Mouse (Mus musculus) adipocyte (in vitro differentiated cells): ENCODE results near the gene Tcp11l2.
A peak's percentile ranks its signal among the peaks of the same experiment; 100 is the strongest.

ENCODE experiments used
- DNase-seq: peaks from one replicate; pipeline ENCODE4 v3.0.0-alpha.2; 2016; ENCODE audit warnings: low spot score

The Tcp11l2 gene

GRCm38 (mm10) chr10:84604335-84604734, 27.9 kb downstream of the Tcp11l2 start:
- no peak for DNase-seq

- DNase-seq: no peak
Observed at GRCm38 (mm10) chr10:84608361-84608760, 31.9 kb downstream of the Tcp11l2 start.

GRCm38 (mm10) chr10:84610324-84610723, 33.9 kb downstream of the Tcp11l2 start:
- no peak for DNase-seq

GRCm38 (mm10) chr10:84610783-84611182, 34.4 kb downstream of the Tcp11l2 start:
- peak; percentile 19 for DNase-seq

- no peak for DNase-seq
Observed at GRCm38 (mm10) chr10:84611664-84612063, 35.2 kb downstream of the Tcp11l2 start.

GRCm38 (mm10) chr10:84612281-84612680, 35.9 kb downstream of the Tcp11l2 start:
- DNase-seq: no peak

- no peak for DNase-seq
Observed at GRCm38 (mm10) chr10:84613366-84613765, 36.9 kb downstream of the Tcp11l2 start.

GRCm38 (mm10) chr10:84615076-84615475, 38.6 kb downstream of the Tcp11l2 start:
- no peak for DNase-seq

- peak; percentile 97 for DNase-seq
Observed at GRCm38 (mm10) chr10:84621826-84622790, 45.7 kb downstream of the Tcp11l2 start, which contains the start of gene Polr3b. Polr3b (plus strand) TSS chr10:84622292.

GRCm38 (mm10) chr10:84631182-84631581, 54.8 kb downstream of the Tcp11l2 start:
- DNase-seq: no peak

- DNase-seq: no peak
Observed at GRCm38 (mm10) chr10:84632005-84632404, 55.6 kb downstream of the Tcp11l2 start.

GRCm38 (mm10) chr10:84636656-84637055, 60.2 kb downstream of the Tcp11l2 start:
- DNase-seq: no peak

- no peak for DNase-seq
Observed at GRCm38 (mm10) chr10:84638382-84638781, 62.0 kb downstream of the Tcp11l2 start.

GRCm38 (mm10) chr10:84639525-84640287, 63.3 kb downstream of the Tcp11l2 start:
- DNase-seq: no peak

- no peak for DNase-seq
Observed at GRCm38 (mm10) chr10:84640861-84641260, 64.4 kb downstream of the Tcp11l2 start.

- DNase-seq: peak; percentile 11
Observed at GRCm38 (mm10) chr10:84641576-84641975, 65.2 kb downstream of the Tcp11l2 start.

- no peak for DNase-seq
Observed at GRCm38 (mm10) chr10:84645940-84646339, 69.5 kb downstream of the Tcp11l2 start.

GRCm38 (mm10) chr10:84646506-84647102, 70.2 kb downstream of the Tcp11l2 start:
- DNase-seq: no peak

GRCm38 (mm10) chr10:84647264-84647663, 70.8 kb downstream of the Tcp11l2 start:
- DNase-seq: no peak

- no peak for DNase-seq
Observed at GRCm38 (mm10) chr10:84648911-84649310, 72.5 kb downstream of the Tcp11l2 start.

- no peak for DNase-seq
Observed at GRCm38 (mm10) chr10:84654029-84654428, 77.6 kb downstream of the Tcp11l2 start.

GRCm38 (mm10) chr10:84654731-84655130, 78.3 kb downstream of the Tcp11l2 start:
- DNase-seq: no peak
